Mouse (Mus musculus): ENCODE results near the gene A530016L24Rik. TPM values are rescaled to one million over a fixed set of nuclear protein-coding genes. Genes with fewer than 3 reads are reported as not detected.

A530016L24Rik gene
- total RNA-seq, 2 experiments from 2014 or later = not detected

GRCm38 (mm10) chr12:112497731-112498130 is 8.5 kb downstream of the A530016L24Rik start:
- ATAC-seq (replicated peaks; ENCODE audit: low FRiP score, low TSS enrichment, poor library complexity, severe bottlenecking) = no peak

GRCm38 (mm10) chr12:112498683-112499082 is 9.4 kb downstream of the A530016L24Rik start:
- 0 out of 2 replicates have a peak, but pooled peaks have one; percentile 28 for ATAC-seq (replicated peaks; ENCODE audit: low FRiP score, low TSS enrichment, poor library complexity, severe bottlenecking)

DNA sequence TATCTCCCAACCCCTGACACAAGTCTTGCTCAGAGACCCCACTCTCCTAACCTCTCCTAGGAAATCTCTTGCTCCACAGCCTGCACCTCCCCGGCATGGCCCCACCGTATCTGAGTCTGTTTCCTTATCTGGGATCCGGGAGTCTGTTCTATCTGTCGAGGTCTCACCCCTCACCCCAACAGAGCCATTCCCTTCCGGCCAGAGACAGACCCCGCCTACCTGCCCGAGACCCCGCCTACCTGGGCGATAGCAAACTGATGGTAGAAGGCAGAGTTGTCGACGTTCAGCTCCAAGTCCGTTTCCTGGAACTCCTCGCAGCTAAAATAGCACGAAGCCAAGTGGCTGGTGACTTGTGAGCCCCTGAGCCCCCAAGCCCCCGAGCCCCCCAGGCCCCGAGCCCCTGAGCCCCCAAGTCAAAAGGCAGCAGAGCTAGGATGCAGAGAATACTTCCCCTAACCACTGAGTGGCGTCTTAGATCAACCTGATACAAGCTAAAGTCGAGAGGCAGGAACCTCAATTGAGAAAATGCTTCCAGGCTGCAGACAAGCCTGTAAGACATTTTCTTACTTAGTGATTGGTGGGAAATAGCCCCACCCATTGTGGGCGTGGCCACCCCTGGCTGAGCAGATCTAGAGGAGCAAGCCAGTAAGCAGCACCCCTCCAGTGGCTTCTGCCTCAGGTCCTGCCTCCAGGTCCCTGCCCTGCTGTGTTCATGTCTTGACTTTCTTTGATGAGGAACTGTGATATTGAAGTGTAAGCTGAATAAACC is 13.9 kb downstream of the A530016L24Rik start:
- no peak for ATAC-seq (replicated peaks; ENCODE audit: low FRiP score, low TSS enrichment, poor library complexity, severe bottlenecking)

- ATAC-seq (replicated peaks; ENCODE audit: low FRiP score, low TSS enrichment, poor library complexity, severe bottlenecking) = no peak
Observed at GRCm38 (mm10) chr12:112506267-112506666, 17.0 kb downstream of the A530016L24Rik start.

- ATAC-seq (replicated peaks; ENCODE audit: low FRiP score, low TSS enrichment, poor library complexity, severe bottlenecking) = no peak
Observed at GRCm38 (mm10) chr12:112507264-112507663, 18.0 kb downstream of the A530016L24Rik start.

DNA sequence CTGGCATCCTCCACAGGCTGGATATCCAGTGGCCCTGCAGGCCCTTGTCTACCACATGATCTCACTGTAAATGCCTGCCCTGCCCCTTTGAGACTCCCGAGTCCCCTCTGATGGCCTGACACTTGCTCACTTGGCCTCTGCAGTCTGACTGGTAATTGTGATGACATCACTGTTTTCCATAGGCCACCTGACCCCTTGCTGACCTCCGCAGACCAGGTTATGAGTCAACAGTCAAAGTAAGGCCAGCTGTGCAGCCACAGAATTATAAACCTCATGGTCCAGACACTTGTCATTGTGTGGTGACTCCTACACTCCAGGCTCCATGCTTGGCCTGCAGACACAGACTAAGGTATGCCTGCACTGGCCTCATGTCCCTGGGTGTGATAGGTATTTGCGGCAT is 18.7 kb downstream of the A530016L24Rik start:
- ATAC-seq (replicated peaks; ENCODE audit: low FRiP score, low TSS enrichment, poor library complexity, severe bottlenecking) = no peak

- no peak for ATAC-seq (replicated peaks; ENCODE audit: low FRiP score, low TSS enrichment, poor library complexity, severe bottlenecking)
Observed at GRCm38 (mm10) chr12:112510365-112510732, 21.1 kb downstream of the A530016L24Rik start.

GRCm38 (mm10) chr12:112510733-112511372 is 21.6 kb downstream of the A530016L24Rik start:
- 0 out of 2 replicates have a peak, but pooled peaks have one; percentile 55 for ATAC-seq (replicated peaks; ENCODE audit: low FRiP score, low TSS enrichment, poor library complexity, severe bottlenecking)

GRCm38 (mm10) chr12:112514897-112515296 is 25.6 kb downstream of the A530016L24Rik start:
- no peak for ATAC-seq (replicated peaks; ENCODE audit: low FRiP score, low TSS enrichment, poor library complexity, severe bottlenecking)

GRCm38 (mm10) chr12:112516697-112517337 is 27.6 kb downstream of the A530016L24Rik start, which contains the start of gene Tmem179:
TSS of gene Tmem179 (minus strand) at chr12:112516747.
- peak; percentile 47; the same call in 1 of the 2 replicates for ATAC-seq (replicated peaks; ENCODE audit: low FRiP score, low TSS enrichment, poor library complexity, severe bottlenecking)

DNA sequence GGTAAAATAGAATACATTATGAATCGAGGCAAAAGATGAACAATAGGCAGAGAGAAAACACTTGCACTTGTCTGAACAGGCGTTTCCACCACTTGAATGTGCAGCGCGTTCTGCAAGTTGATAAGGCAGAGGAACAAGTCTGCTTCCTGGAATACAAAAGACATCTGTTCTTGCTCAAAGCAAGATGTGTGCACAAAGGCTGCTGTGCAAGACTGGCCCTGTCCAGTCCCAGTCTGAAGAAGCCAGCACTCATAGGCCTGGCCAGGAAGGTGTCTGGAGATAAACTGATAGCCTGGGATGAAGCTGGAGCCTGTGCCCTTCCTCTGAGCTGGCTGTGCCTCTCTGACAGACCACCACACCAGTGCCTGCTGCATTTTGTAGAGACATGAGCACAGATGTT is 28.9 kb downstream of the A530016L24Rik start:
- no peak for ATAC-seq (replicated peaks; ENCODE audit: low FRiP score, low TSS enrichment, poor library complexity, severe bottlenecking)

DNA sequence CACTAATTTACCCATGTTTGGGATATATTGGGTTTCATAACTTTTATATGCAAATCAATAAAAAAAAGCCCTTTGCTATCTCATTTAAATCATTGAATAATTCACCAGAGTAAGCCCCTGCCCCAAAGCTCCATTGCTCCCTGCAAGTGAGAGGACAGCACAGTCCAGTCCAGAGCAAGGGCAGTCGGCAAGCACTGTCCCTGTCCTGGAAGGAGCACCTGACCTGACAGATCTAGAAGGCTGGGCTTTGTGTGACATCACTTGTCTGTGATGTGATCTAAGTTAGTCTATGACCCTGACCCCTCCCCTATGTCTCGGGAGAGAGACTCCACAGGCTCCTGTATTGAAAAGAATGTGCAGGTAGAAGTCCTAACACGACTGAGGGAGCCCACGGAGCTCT is 44.5 kb downstream of the A530016L24Rik start:
- no peak for ATAC-seq (replicated peaks; ENCODE audit: low FRiP score, low TSS enrichment, poor library complexity, severe bottlenecking)

GRCm38 (mm10) chr12:112537233-112537632 is 48.0 kb downstream of the A530016L24Rik start:
- ATAC-seq (replicated peaks; ENCODE audit: low FRiP score, low TSS enrichment, poor library complexity, severe bottlenecking) = no peak

GRCm38 (mm10) chr12:112538356-112538755 is 49.1 kb downstream of the A530016L24Rik start:
- no peak for ATAC-seq (replicated peaks; ENCODE audit: low FRiP score, low TSS enrichment, poor library complexity, severe bottlenecking)

GRCm38 (mm10) chr12:112539466-112539965 is 50.3 kb downstream of the A530016L24Rik start:
- ATAC-seq (replicated peaks; ENCODE audit: low FRiP score, low TSS enrichment, poor library complexity, severe bottlenecking) = no peak

GRCm38 (mm10) chr12:112540321-112540720 is 51.1 kb downstream of the A530016L24Rik start:
- no peak for ATAC-seq (replicated peaks; ENCODE audit: low FRiP score, low TSS enrichment, poor library complexity, severe bottlenecking)

DNA sequence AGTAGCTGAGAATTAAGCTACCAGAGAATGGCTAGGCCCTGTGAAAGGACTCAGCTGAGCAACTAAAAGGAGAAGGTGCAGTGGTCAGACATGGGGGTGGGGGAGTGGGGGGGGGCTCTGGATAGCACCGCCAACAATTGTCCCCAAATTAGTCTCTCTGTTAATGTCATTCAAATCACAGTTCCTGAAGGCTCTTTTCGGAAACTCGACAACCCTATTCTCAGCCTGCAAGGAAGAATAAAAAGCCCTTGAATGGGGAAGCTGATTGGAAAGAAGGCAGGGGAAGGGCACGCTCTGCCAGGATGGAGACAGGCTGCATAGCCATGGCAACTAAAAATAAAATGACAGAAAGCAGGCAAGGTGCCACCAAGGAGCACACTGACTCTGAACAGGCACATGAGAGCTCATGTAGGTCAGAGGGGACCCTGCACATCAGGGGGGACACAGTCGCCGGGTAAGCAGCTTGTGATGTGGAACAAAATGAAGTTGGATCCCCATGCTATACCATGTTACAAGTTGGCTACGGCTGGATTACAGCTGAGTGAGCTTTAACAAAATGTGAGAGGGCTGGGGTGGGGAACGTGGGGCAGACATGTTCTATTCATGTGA is 52.3 kb downstream of the A530016L24Rik start:
- ATAC-seq (replicated peaks; ENCODE audit: low FRiP score, low TSS enrichment, poor library complexity, severe bottlenecking) = no peak

GRCm38 (mm10) chr12:112542257-112542919 is 53.1 kb downstream of the A530016L24Rik start:
- ATAC-seq (replicated peaks; ENCODE audit: low FRiP score, low TSS enrichment, poor library complexity, severe bottlenecking) = peak; percentile 15; the same call in 1 of the 2 replicates

GRCm38 (mm10) chr12:112542920-112543300 is 53.7 kb downstream of the A530016L24Rik start:
- ATAC-seq (replicated peaks; ENCODE audit: low FRiP score, low TSS enrichment, poor library complexity, severe bottlenecking) = peak; percentile 82
